Mouse (Mus musculus): ENCODE measurements around the gene Ndufaf1. TPM values are rescaled to one million over a fixed set of nuclear protein-coding genes. Genes with fewer than 3 reads are reported as not detected.

Gene Ndufaf1
- 52.0 and 52.4 TPM in 2 replicates for polyA plus RNA-seq (2015; fragmentation: Nextera tagmentation; extraction: Ambion mirVana)

DNA sequence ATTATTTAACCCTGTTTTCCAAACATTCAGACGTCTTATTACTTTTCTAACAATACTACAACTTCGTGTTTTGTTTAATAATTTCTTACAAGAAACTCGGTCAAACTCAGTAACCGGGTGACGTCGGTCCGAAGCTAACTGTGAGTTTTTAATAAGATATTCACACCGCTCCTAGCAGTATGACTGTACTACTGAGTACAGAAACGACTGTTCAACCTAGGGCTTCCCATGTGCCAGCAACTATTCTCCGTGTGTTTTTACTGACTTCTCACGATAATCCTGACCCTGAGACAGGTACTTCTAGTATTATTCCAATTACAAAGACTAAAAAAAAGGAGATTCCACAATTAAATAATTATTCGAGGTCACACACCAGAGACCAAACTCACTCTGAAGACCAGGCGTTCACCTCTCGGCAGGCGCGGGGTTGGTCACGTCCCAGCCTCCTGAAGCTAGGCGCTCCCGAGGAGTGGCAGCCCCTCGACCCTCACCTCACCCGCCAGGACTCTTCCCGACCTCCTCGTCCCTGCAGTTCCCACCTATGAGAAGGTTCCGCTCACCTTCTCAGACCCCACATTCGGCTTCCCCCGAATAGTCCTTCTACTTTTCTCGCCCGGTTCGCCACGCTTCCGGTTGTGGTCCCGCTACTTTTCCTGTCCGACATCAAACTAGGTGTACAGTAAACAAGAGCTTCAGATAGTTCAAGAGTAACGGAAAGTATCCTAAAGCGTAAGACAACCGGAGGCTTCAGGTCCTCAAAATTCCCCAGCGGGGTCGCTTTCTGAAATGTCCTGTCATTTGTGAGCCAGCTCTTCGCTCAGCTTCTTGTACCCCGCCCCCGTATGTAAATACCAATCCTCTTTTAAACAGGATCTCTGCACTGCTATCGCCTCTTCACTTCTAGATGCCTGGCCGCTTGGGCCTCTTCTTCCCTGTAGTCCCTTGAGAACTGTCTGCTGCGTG is at the start of gene Ndufaf1:
TSS of gene Ndufaf1 (minus strand) at position 608 of the 963 bp plus-strand sequence.
- Histone ChIP-seq H3K27me3 (no peaks in the 10 kb centered on the region), H3K4me3 (peak within 1 kb of the TSS; percentile 85), H3K9me3 (no peaks in the 10 kb centered on the region), H3K4me2 (peak within 1 kb of the TSS; percentile 82), H3K27ac (no peak within 1 kb of the TSS), H3K9ac (peak within 1 kb of the TSS; percentile 90), H3K36me3 (peaks cover 21% of the 10 kb centered on the region), H3K4me1 (peaks cover 9% of the 10 kb centered on the region)
- ATAC-seq (ENCODE audit: insufficient number of reproducible peaks, insufficient read depth, low FRiP score, low TSS enrichment, low read depth) = peak; percentile 72
- WGBS = 1% methylated on average over 44 of the region's 44 CpGs

DNA sequence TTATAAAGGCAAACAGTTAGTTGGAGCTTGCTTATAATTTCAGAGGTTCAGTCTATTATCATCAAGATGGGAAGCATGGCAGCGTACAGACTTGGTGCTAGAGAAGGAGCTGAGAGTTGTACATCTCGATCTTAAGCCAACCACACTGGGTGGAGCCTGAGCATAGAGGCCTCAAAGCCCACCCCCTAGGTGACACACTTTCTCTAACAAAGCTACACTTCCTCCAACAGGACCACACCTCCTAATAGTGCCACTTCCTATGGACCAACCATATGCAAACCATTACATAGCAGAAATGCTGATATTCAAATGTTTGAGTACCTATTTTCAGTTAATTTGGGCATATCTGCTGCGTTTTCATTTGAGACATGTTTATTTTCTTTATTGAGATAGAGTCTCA is 47.4 kb upstream of the Ndufaf1 start:
- H3K9me3 ChIP-seq = no peaks in the 10 kb centered on the region
- H3K36me3 ChIP-seq = peaks cover 80% of the 10 kb centered on the region
- H3K4me2 ChIP-seq = no peak overlapping the region
- 93% methylated on average over 3 of the region's 3 CpGs for WGBS
- no peak overlapping the region for H3K27ac ChIP-seq
- H3K4me3 ChIP-seq = no peak overlapping the region
- no peak for ATAC-seq (ENCODE audit: insufficient number of reproducible peaks, insufficient read depth, low FRiP score, low TSS enrichment, low read depth)
- no peaks in the 10 kb centered on the region for H3K4me1 ChIP-seq
- H3K9ac ChIP-seq = no peak overlapping the region
- H3K27me3 ChIP-seq = no peaks in the 10 kb centered on the region

DNA sequence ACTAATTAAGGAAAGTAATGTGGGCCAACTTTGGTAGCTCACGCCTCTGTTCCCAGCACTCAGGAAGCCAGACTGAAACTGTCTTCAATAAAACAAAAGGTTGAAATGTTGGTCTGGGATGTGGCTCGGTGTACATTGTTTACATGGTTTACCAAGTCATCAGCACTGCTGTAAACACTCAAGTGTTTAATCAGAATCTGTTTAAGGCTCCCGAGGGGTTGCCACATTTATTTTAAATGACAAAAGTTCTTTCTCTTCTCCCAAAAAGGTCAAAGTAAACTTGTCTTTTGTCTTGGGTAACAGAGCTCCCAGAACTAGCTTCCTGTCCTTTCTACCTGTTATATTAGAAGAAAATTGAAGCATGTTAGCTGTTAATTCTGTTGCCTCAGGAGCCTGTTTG is 45.0 kb upstream of the Ndufaf1 start:
- Histone ChIP-seq H3K4me1 (no peaks in the 10 kb centered on the region), H3K9me3 (no peaks in the 10 kb centered on the region), H3K9ac (no peak overlapping the region), H3K4me3 (no peak overlapping the region), H3K27me3 (no peaks in the 10 kb centered on the region), H3K27ac (no peak overlapping the region), H3K36me3 (peaks cover 76% of the 10 kb centered on the region), H3K4me2 (no peak overlapping the region)
- no peak for ATAC-seq (ENCODE audit: insufficient number of reproducible peaks, insufficient read depth, low FRiP score, low TSS enrichment, low read depth)
- 87% methylated on average over 3 of the region's 3 CpGs for WGBS

DNA sequence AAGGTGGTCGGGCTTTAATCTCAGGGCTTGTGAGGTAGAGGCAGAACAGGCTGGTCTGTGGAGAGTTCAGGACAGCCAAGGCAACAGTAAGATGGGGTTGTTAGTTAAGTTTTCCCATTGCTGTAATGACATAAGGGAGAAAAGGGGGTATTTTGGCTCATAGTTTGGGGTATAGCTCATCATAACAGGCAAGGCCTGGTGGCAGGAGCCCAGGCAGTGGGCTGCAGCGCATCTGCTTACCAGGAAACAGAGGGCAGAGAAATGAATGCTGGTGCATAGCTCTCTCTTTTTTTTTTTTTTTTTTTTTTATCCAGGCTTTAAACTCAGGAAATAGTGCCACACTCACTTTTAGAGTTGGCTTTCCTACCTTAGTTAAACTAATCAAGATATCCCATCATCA is 40.5 kb upstream of the Ndufaf1 start:
- WGBS = 93% methylated on average over 2 of the region's 2 CpGs
- peaks cover 66% of the 10 kb centered on the region for H3K36me3 ChIP-seq
- H3K27me3 ChIP-seq = no peaks in the 10 kb centered on the region
- no peak overlapping the region for H3K4me2 ChIP-seq
- no peak overlapping the region for H3K27ac ChIP-seq
- no peak overlapping the region for H3K9ac ChIP-seq
- H3K4me3 ChIP-seq = no peak overlapping the region
- H3K4me1 ChIP-seq = no peaks in the 10 kb centered on the region
- no peak for ATAC-seq (ENCODE audit: insufficient number of reproducible peaks, insufficient read depth, low FRiP score, low TSS enrichment, low read depth)
- no peaks in the 10 kb centered on the region for H3K9me3 ChIP-seq

DNA sequence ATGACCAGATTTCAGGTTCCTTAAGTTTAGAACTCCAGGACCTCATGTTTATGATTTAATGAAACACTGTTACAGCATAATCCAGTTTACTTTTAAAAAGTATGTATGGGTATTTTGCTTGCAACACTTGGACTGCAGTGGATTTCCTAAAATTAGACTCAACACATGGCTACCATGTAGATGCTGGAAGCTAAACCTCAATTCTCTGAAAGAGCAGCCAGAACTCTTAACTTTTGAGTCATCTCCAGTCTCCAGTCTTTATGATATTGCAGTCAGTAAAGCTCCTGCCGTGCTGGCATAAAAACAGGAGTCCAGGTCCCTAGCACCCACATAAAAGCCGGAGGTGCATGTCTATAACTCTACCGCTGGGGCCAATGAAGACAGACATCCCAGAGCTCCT is 37.3 kb upstream of the Ndufaf1 start:
- WGBS = 93% methylated on average over 3 of the region's 3 CpGs
- Histone ChIP-seq H3K36me3 (peaks cover 45% of the 10 kb centered on the region), H3K27me3 (no peaks in the 10 kb centered on the region), H3K9ac (no peak overlapping the region), H3K4me2 (no peak overlapping the region), H3K4me1 (no peaks in the 10 kb centered on the region), H3K27ac (no peak overlapping the region), H3K9me3 (no peaks in the 10 kb centered on the region), H3K4me3 (no peak overlapping the region)
- no peak for ATAC-seq (ENCODE audit: insufficient number of reproducible peaks, insufficient read depth, low FRiP score, low TSS enrichment, low read depth)

DNA sequence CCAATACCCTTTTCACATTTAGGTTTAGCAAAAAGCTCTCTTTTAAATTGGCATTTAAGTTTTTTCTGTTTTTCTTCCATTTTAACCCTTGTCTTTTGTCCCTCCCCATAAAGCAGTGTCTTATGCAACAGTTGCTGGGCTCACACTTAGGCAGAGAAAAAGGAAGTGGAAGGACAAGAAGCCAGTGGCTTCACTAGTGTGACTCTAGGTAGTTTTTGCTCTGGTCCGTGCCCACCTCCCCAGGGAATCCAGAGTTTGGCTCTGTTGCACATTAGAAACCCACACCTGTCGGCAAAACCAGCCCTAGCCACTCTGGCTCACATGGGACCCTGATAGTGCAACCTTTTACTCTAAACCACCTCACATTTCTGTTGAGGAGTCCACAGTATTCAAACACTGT is 35.8 kb upstream of the Ndufaf1 start:
- Histone ChIP-seq H3K27ac (no peak overlapping the region), H3K4me3 (no peak overlapping the region), H3K4me1 (no peaks in the 10 kb centered on the region), H3K27me3 (no peaks in the 10 kb centered on the region), H3K9me3 (no peaks in the 10 kb centered on the region), H3K4me2 (no peak overlapping the region), H3K9ac (no peak overlapping the region), H3K36me3 (peaks cover 42% of the 10 kb centered on the region)
- ATAC-seq (ENCODE audit: insufficient number of reproducible peaks, insufficient read depth, low FRiP score, low TSS enrichment, low read depth) = no peak
- WGBS = 85% methylated on average over 2 of the region's 2 CpGs

DNA sequence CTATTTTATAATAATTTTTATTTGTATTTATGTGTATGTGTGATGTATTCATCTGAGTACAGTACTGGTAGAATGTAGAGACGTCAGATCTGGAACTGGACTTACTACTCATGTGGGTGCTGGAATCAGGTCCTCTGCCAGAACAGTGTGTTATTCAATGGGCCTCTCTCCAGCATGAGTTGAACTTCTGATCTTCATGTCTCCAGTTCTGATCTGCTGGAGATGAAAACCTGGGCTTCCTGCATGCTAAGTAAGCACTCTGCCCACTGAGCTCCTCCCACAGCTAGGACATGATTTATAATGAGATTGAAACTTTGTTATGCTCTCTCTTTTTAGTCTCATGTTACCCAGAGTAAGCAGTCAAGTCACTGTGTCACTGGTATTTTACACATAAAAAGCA is 33.5 kb upstream of the Ndufaf1 start:
- Histone ChIP-seq H3K9ac (no peak overlapping the region), H3K9me3 (no peaks in the 10 kb centered on the region), H3K36me3 (peaks cover 43% of the 10 kb centered on the region), H3K27ac (no peak overlapping the region), H3K4me3 (no peak overlapping the region), H3K4me2 (no peak overlapping the region), H3K4me1 (no peaks in the 10 kb centered on the region), H3K27me3 (no peaks in the 10 kb centered on the region)
- no peak for ATAC-seq (ENCODE audit: insufficient number of reproducible peaks, insufficient read depth, low FRiP score, low TSS enrichment, low read depth)
- 100% methylated on average over 1 of the region's 1 CpGs for WGBS

DNA sequence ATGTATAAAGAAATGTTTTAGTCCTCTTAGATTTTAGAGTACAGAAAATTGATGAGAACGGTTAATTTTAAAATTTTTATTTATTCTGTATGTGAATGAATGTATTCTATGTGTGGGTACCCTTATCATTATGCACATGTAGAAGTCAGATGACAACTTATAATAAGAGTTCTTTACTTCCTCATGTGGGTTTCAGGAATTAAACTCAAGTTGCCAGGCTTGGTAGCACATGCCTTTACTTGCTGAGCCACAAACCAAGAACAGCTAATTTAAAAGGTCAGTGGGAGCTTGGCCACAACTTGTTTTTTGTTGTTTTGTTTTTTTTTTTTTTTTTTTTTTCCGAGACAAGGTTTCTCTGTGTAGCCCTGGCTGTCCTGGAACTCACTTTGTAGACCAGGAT is 32.2 kb upstream of the Ndufaf1 start:
- Histone ChIP-seq H3K4me1 (no peaks in the 10 kb centered on the region), H3K9me3 (no peaks in the 10 kb centered on the region), H3K27ac (no peak overlapping the region), H3K9ac (no peak overlapping the region), H3K27me3 (no peaks in the 10 kb centered on the region), H3K4me3 (no peak overlapping the region), H3K36me3 (peaks cover 33% of the 10 kb centered on the region), H3K4me2 (no peak overlapping the region)
- ATAC-seq (ENCODE audit: insufficient number of reproducible peaks, insufficient read depth, low FRiP score, low TSS enrichment, low read depth) = no peak
- 89% methylated on average over 2 of the region's 2 CpGs for WGBS

DNA sequence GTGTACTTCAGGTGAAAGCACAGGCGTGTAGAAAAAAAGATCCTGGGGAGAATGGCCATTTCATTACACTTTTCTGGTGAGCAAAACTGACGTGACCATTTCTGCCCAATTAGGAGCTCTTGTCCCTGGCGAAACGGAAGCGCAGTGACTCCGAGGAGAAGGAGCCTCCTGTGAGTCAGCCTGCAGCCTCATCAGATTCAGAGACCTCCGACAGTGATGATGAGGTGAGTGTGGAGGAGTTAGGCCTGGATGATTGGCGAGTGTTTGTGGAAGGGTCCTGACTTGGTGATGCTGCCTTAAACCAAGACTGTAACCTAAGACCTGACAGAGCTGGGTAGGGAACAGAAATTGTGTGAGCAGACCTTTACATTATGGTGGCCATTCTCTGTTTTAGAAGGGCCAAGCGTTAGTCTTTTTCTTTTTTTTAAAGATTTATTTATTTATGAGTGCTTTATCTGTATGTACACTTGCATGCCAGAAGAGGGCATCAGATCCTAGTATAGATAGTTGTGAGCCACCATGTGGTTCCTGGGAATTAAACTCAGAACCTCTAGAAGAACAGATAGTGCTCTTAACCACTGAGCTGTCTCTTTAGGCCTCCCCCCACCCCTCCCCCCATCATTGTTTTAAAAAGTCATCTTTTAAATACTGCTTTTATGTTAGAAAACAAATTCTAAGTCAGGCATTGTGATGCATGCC is 29.5 kb upstream of the Ndufaf1 start:
- ATAC-seq (ENCODE audit: insufficient number of reproducible peaks, insufficient read depth, low FRiP score, low TSS enrichment, low read depth) = no peak
- H3K4me2 ChIP-seq = no peak overlapping the region
- 81% methylated on average over 9 of the region's 9 CpGs for WGBS
- H3K27me3 ChIP-seq = no peaks in the 10 kb centered on the region
- peaks cover 35% of the 10 kb centered on the region for H3K36me3 ChIP-seq
- H3K4me3 ChIP-seq = no peak overlapping the region
- H3K9ac ChIP-seq = no peak overlapping the region
- no peaks in the 10 kb centered on the region for H3K4me1 ChIP-seq
- H3K9me3 ChIP-seq = no peaks in the 10 kb centered on the region
- no peak overlapping the region for H3K27ac ChIP-seq

DNA sequence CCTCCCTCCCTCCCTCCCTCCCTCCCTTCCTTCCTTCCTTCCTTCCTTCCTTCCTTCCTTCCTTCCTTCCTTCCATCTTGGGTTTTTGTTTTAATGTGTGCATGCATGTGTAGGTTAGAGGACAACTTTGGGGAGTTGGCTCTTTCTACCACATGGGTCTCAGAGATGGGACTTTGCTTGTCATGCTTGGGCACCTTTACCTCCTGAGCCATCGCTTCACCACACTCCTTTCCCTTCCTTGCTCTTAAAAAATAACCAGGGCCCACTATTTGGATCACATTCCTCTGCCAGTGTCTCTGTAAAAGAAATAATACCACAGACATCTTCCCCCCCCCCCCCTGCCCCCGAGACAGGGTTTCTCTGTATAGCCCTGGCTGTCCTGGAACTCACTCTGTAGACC is 21.1 kb upstream of the Ndufaf1 start:
- Histone ChIP-seq H3K4me1 (0 out of 2 replicates have a peak, but pooled peaks cover 3% of the 10 kb centered on the region), H3K9ac (no peak overlapping the region), H3K27me3 (no peaks in the 10 kb centered on the region), H3K27ac (no peak overlapping the region), H3K9me3 (no peaks in the 10 kb centered on the region), H3K36me3 (peaks cover 31% of the 10 kb centered on the region), H3K4me3 (no peak overlapping the region), H3K4me2 (no peak overlapping the region)
- no peak for ATAC-seq (ENCODE audit: insufficient number of reproducible peaks, insufficient read depth, low FRiP score, low TSS enrichment, low read depth)
- WGBS = 81% methylated on average over 2 of the region's 2 CpGs

DNA sequence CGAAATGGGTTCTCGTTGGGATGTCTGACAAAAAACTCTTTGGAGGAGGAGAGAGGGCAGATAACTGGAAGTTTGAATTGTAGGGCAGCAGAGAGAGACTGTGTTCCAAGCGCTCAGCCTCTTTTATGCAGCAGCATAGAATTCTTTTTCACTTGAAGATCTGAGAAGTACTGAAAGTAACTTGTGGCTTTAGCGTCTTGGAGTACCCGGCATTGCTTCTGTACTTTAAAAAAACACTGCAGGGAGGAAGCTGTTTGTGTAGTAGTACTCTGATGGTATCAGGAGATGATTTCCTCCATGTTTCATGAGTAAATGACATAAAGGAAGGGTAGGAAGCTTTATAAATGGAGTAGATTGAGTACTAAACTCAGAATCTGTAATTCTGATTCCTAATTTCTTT is 13.2 kb upstream of the Ndufaf1 start:
- 6% methylated on average over 5 of the region's 5 CpGs for WGBS
- H3K4me1 ChIP-seq = peaks cover 19% of the 10 kb centered on the region
- H3K9ac ChIP-seq = peak overlapping the region; percentile 99
- H3K27me3 ChIP-seq = no peaks in the 10 kb centered on the region
- no peaks in the 10 kb centered on the region for H3K9me3 ChIP-seq
- peak overlapping the region; percentile 84 for H3K4me2 ChIP-seq
- peaks cover 5% of the 10 kb centered on the region; the same call in 1 of the 2 replicates for H3K36me3 ChIP-seq
- peak overlapping the region; percentile 99 for H3K4me3 ChIP-seq
- ATAC-seq (ENCODE audit: insufficient number of reproducible peaks, insufficient read depth, low FRiP score, low TSS enrichment, low read depth) = no peak
- H3K27ac ChIP-seq = no peak overlapping the region
